Mouse (Mus musculus): ENCODE data around the gene Btd. TPM values are rescaled to one million over a fixed set of nuclear protein-coding genes. Genes with fewer than 3 reads are reported as not detected.

The Btd gene
- polyA plus RNA-seq, 1 experiment from 2014 or later: 11.6 TPM

GRCm38 (mm10) chr14:31659501-31660181 lies 18.8 kb downstream of the Btd start:
- H3K4me2 ChIP-seq: no peak overlapping the region
- WGBS (ENCODE audit: insufficient replicate concordance): 52% methylated on average over 10 of the region's 10 CpGs
- H3K4me3 ChIP-seq (replicated peaks): no peak overlapping the region
- H3K9ac ChIP-seq: no peak overlapping the region
- no peak for ATAC-seq (ENCODE audit: insufficient read depth)
- H3K9me3 ChIP-seq (replicated peaks): no peaks in the 10 kb centered on the region
- H3K27me3 ChIP-seq: peaks cover 13% of the 10 kb centered on the region
- peaks cover 47% of the 10 kb centered on the region for H3K4me1 ChIP-seq (replicated peaks)
- no peaks in the 10 kb centered on the region for H3K36me3 ChIP-seq (replicated peaks)
- H3K27ac ChIP-seq (replicated peaks): no peak overlapping the region

DNA sequence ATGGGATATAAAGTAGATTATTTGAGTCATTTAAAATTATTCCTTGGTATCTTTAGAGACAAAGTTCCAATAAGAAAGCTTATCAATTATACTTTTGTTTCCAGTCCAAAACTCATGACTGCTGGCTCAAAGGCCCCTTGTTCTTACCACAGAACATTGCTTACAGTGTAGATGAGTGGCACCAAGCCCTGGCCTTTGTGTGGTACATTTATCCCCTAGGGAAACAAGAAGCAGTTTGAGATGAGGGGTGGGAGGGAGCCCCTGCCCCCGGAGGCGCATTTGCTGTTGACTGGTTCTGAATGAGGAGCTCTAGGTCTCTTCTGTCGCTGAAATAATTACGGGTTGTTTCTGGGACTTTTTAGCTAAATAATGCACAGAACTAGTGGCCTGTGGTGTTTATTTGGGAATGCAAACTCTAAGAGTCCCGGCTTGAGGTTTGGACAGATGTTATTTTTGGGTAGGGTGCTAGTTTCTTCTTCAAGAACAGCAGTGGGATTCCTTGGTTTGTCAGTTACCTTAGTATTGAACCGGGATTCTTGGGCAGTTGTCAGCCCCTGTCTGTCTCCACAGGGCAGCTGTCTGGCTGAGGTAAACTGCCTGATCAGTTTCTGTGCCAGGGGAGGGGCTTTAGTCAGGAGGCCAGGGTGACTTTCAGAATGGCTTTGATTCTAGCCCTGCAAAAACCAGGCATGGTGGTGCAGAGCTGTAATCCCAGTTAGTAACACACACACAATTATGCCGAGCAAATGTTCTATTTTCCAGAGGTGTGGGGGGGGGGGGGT lies 19.7 kb downstream of the Btd start:
- WGBS (ENCODE audit: insufficient replicate concordance): 71% methylated on average over 7 of the region's 7 CpGs
- no peak overlapping the region for H3K4me3 ChIP-seq (replicated peaks)
- no peak overlapping the region for H3K9ac ChIP-seq
- H3K4me2 ChIP-seq: no peak overlapping the region
- no peaks in the 10 kb centered on the region for H3K36me3 ChIP-seq (replicated peaks)
- H3K4me1 ChIP-seq (replicated peaks): peaks cover 55% of the 10 kb centered on the region
- no peak overlapping the region for H3K27ac ChIP-seq (replicated peaks)
- no peak for ATAC-seq (ENCODE audit: insufficient read depth)
- H3K27me3 ChIP-seq: peaks cover 13% of the 10 kb centered on the region
- H3K9me3 ChIP-seq (replicated peaks): no peaks in the 10 kb centered on the region

DNA sequence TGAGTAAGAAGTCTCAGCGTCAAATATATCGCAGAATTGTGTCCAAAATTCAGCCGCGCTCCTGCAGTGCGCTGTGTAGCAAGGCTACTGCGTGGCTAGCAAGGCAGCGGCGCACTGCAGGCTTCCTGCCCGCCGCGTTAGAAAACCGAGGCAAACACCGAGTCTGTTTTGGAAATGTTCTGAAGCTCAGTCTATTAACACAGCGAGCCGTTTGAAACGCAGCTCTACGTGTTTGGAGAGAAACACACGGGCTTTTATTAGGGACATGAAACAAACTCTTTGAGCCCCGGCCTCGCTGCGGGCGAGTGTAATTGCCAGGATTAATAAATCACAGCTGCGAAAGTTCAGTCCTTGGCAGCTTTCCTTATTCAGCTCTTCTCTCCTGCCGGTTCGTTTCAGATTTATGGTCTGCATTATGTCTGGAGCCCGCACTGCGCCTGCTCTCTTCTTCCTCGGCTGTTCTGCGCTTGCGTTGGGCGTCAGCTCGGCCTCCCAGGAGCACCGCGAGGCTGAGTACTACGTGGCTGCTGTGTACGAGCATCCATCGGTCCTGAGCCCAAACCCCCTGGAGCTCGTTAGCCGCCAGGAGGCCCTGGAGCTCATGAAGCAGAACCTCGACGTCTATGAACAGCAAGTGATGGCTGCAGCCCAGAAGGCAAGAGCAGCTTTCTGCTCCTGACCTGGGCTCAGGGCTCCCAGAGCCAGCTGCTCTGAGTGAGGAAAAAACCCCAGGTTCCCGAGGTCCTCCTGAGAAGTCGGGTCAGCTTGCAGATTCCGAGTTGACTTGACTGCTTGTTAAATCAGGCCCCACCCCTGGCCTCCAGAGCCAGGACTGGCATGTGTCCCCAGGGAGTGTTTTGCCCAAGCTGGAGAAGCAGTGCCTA lies 21.1 kb downstream of the Btd start:
- ATAC-seq (ENCODE audit: insufficient read depth): peak; percentile 54
- H3K4me2 ChIP-seq: peak overlapping the region; percentile 64
- peaks cover 53% of the 10 kb centered on the region for H3K4me1 ChIP-seq (replicated peaks)
- H3K9me3 ChIP-seq (replicated peaks): no peaks in the 10 kb centered on the region
- peaks cover 13% of the 10 kb centered on the region for H3K27me3 ChIP-seq
- WGBS (ENCODE audit: insufficient replicate concordance): 10% methylated on average over 44 of the region's 44 CpGs
- peak overlapping the region; percentile 63 for H3K27ac ChIP-seq (replicated peaks)
- peak overlapping the region; percentile 54 for H3K4me3 ChIP-seq (replicated peaks)
- H3K9ac ChIP-seq: peak overlapping the region; percentile 5; the same call in 1 of the 2 replicates
- H3K36me3 ChIP-seq (replicated peaks): peaks cover 4% of the 10 kb centered on the region

DNA sequence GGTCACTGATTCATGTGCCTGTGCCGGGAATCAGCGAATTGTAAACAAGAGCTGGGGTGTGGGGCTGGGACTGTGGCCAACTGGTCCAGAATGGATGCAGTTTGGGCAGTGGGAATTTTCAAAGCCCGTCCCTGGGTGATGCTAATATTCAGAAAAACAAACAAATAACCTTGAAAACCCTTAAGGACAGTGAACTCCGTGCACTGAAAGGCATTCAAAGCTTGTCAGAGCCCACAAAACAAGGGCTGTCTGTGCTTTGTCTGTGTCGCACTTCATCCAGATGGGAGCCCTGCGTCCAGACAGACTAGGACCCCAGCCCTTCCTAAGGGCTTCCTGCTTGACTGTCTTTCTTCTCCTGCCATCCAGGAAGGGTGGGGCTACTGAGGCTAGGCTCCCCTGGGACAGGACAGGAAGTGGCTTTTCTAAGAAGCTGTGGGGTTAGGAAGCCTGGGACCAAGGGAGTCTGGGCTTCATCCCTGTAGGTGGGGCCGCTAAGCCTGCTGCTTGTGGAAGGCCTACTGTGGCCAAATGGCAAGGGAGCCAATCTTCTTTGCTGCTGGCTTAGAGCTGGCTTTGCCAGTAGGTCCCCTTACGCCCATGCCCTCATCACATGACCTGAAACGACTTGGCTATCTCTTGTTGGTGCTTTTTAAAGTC lies 21.9 kb downstream of the Btd start:
- no peak for ATAC-seq (ENCODE audit: insufficient read depth)
- Histone ChIP-seq H3K27me3 (peaks cover 13% of the 10 kb centered on the region), H3K9me3 (replicated peaks) (no peaks in the 10 kb centered on the region), H3K27ac (replicated peaks) (peak overlapping the region; percentile 63), H3K36me3 (replicated peaks) (peaks cover 11% of the 10 kb centered on the region), H3K4me1 (replicated peaks) (peaks cover 48% of the 10 kb centered on the region), H3K4me3 (replicated peaks) (peak overlapping the region; percentile 54; the same call in 1 of the 2 replicates), H3K9ac (no peak overlapping the region), H3K4me2 (peak overlapping the region; percentile 64)
- 32% methylated on average over 9 of the region's 9 CpGs for WGBS (ENCODE audit: insufficient replicate concordance)

DNA sequence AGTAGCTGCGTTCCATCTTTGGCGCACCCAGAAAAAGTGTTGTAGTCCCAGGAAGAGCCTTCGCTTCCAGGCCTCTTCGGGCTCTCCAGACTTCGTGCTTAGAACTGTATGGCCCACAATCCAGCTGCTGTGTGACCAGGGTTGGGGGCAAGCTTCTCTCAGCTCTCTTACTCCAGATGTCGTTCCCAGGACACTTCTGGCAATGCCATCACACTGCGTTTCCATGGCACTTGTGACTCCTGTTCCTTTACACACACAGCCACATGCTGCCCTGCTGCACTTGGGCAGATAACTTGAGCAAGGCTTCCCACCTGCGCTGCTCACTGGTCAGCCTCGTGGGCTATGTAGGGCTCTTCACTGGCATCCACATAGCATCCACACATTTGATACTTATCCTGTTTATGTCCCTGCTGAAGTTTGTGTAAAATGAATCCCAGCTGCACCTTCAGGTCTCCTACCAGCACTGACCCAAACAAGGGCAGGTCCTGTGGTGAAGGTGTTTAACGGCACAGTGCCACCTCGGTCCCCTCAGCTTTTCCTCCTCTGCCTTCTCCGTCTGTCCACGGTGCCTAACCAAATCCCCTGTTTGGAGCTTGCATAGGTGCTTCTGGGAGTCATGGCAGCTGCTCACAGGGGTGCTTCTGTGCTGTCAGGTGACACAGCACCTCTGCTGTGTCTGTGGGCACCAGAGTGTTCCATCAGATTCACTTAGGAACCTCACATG lies 22.7 kb downstream of the Btd start:
- Histone ChIP-seq H3K27ac (replicated peaks) (no peak overlapping the region), H3K36me3 (replicated peaks) (peaks cover 11% of the 10 kb centered on the region), H3K4me1 (replicated peaks) (peaks cover 48% of the 10 kb centered on the region), H3K4me3 (replicated peaks) (no peak overlapping the region), H3K27me3 (peaks cover 13% of the 10 kb centered on the region), H3K4me2 (no peak overlapping the region), H3K9me3 (replicated peaks) (no peaks in the 10 kb centered on the region), H3K9ac (no peak overlapping the region)
- WGBS (ENCODE audit: insufficient replicate concordance): 76% methylated on average over 13 of the region's 13 CpGs
- no peak for ATAC-seq (ENCODE audit: insufficient read depth)

DNA sequence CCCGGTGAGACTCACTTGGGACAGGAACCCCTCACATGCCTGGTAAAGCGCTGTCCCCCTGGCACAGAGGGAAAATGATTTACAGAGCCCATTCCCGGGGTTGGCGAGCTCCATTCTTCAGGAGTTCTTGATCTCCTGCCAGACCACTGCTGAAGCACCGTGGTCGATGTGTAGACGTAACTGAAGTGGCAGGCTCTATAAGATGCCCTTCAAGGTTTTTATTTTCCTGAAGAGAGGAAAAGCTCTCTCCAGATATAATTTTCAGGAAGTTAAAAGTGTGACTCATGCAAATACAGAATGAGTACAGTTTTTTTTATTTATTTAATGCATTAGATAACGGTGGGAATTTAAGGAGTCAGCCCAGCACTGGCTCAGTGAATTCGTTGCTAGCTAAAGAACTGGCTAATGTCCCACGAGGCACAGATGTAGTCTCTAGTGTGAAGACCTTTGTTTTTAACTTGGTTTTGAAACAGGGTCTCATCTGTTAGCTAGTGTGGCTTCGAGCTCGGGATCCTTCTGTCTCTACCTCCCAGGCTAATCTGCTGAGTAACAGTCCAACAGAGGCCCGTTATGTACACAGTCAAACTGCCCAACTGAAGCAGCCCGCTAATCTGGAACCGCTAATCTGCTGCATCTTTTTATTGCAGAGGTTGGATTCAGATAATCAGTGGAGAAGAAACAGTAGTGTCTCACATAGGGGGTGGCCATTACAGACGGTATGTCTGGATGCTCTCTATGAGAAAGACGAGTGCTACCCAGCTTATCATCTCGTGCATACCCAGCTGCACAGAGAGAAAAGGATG lies 23.5 kb downstream of the Btd start:
- Histone ChIP-seq H3K27me3 (peaks cover 13% of the 10 kb centered on the region), H3K4me2 (no peak overlapping the region), H3K4me1 (replicated peaks) (peaks cover 42% of the 10 kb centered on the region), H3K4me3 (replicated peaks) (no peak overlapping the region), H3K9ac (no peak overlapping the region), H3K27ac (replicated peaks) (no peak overlapping the region), H3K36me3 (replicated peaks) (peaks cover 11% of the 10 kb centered on the region), H3K9me3 (replicated peaks) (no peaks in the 10 kb centered on the region)
- WGBS (ENCODE audit: insufficient replicate concordance): 43% methylated on average over 18 of the region's 18 CpGs
- ATAC-seq (ENCODE audit: insufficient read depth): no peak

DNA sequence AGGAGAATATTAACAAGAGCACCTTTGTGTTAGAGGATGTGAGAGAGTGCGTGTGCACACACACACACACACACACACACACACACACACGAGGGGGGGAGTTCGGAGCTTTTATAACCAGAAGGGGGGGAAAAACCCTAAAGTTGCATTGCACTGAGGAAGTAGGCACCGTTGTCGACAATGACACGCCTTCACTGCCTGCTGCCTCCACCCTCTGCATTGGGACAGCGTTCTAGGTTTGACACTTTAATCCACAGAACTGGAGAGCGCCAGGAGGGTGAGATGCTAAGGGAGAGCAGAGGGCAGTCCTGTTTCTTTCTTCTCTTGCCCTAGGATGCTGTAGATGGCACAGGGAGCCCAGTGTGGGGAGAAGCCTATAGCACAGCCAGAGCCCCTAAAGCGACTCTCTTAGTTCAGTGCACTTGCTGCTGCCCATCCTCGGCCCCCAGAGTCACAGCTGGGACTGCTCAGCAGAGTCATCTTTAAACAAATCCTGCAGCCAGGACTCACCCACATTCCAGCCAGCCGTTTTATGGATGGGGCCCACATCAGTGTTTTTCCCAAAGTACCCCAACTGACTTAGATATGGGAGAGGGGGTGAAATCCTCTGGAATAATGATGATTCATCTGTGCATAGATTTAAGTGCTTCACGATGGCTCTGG lies 24.2 kb downstream of the Btd start:
- Histone ChIP-seq H3K27ac (replicated peaks) (no peak overlapping the region), H3K9me3 (replicated peaks) (no peaks in the 10 kb centered on the region), H3K36me3 (replicated peaks) (peaks cover 11% of the 10 kb centered on the region), H3K4me1 (replicated peaks) (peaks cover 42% of the 10 kb centered on the region), H3K4me3 (replicated peaks) (no peak overlapping the region), H3K9ac (no peak overlapping the region), H3K4me2 (no peak overlapping the region), H3K27me3 (peaks cover 13% of the 10 kb centered on the region)
- ATAC-seq (ENCODE audit: insufficient read depth): no peak
- WGBS (ENCODE audit: insufficient replicate concordance): 38% methylated on average over 12 of the region's 12 CpGs

GRCm38 (mm10) chr14:31665566-31665940 lies 24.7 kb downstream of the Btd start:
- no peak overlapping the region for H3K27ac ChIP-seq (replicated peaks)
- H3K27me3 ChIP-seq: peaks cover 13% of the 10 kb centered on the region
- peaks cover 42% of the 10 kb centered on the region for H3K4me1 ChIP-seq (replicated peaks)
- peaks cover 11% of the 10 kb centered on the region for H3K36me3 ChIP-seq (replicated peaks)
- ATAC-seq (ENCODE audit: insufficient read depth): no peak
- no peak overlapping the region for H3K4me3 ChIP-seq (replicated peaks)
- 65% methylated on average over 4 of the region's 4 CpGs for WGBS (ENCODE audit: insufficient replicate concordance)
- no peak overlapping the region for H3K4me2 ChIP-seq
- no peak overlapping the region for H3K9ac ChIP-seq
- no peaks in the 10 kb centered on the region for H3K9me3 ChIP-seq (replicated peaks)

- H3K9me3 ChIP-seq (replicated peaks): no peaks in the 10 kb centered on the region
- peaks cover 33% of the 10 kb centered on the region for H3K4me1 ChIP-seq (replicated peaks)
- H3K4me3 ChIP-seq (replicated peaks): no peak overlapping the region
- peaks cover 3% of the 10 kb centered on the region; the same call in 1 of the 2 replicates for H3K27me3 ChIP-seq
- peaks cover 11% of the 10 kb centered on the region for H3K36me3 ChIP-seq (replicated peaks)
- no peak overlapping the region for H3K9ac ChIP-seq
- H3K4me2 ChIP-seq: no peak overlapping the region
- no peak for ATAC-seq (ENCODE audit: insufficient read depth)
- H3K27ac ChIP-seq (replicated peaks): no peak overlapping the region
- WGBS (ENCODE audit: insufficient replicate concordance): 86% methylated on average over 28 of the region's 28 CpGs
Measured at GRCm38 (mm10) chr14:31666931-31667705, 26.3 kb downstream of the Btd start.

Data from liver, embryonic 15.5 days (tissue).